Mouse (Mus musculus) neural tube, embryonic 15.5 days (tissue): Measurements from ENCODE around the gene Cuedc2. TPM values are rescaled to one million over a fixed set of nuclear protein-coding genes. Genes with fewer than 3 reads are reported as not detected.

ENCODE experiments used
- ATAC-seq: fragments of 200-750 bp; cut with Nextera tagmentation; 2 replicates; pipeline ENCODE4 v1.8.0; 2017; ENCODE audit warnings: mild to moderate bottlenecking, moderate TSS enrichment, moderate library complexity; ENCODE audit not compliant: low FRiP score
- H3K27ac ChIP-seq: fragments of 300-500 bp; sonication (generic); replicated peaks from 2 replicates; pipeline ENCODE4 v1.5.1; 2015; ENCODE audit warnings: mild to moderate bottlenecking, inconsistent platforms
- H3K27me3 ChIP-seq: fragments of 300-500 bp; sonication (generic); replicated peaks from 2 replicates; pipeline ENCODE4 v1.6.1; 2015; ENCODE audit warnings: inconsistent platforms
- H3K36me3 ChIP-seq: fragments of 300-500 bp; sonication (generic); 2 replicates; pipeline ENCODE4 v1.6.1; 2015; ENCODE audit warnings: inconsistent platforms
- H3K4me1 ChIP-seq: fragments of 300-500 bp; sonication (generic); 2 replicates; pipeline ENCODE4 v1.6.1; 2015; ENCODE audit warnings: inconsistent platforms
- H3K4me2 ChIP-seq: fragments of 300-500 bp; sonication (generic); 2 replicates; pipeline ENCODE4 v1.6.1; 2015; ENCODE audit warnings: inconsistent platforms, mild to moderate bottlenecking, moderate library complexity
- H3K4me3 ChIP-seq: fragments of 300-500 bp; sonication (generic); replicated peaks from 2 replicates; pipeline ENCODE4 v1.5.1; 2015; ENCODE audit warnings: mild to moderate bottlenecking, inconsistent platforms
- H3K9ac ChIP-seq: fragments of 300-500 bp; sonication (generic); replicated peaks from 2 replicates; pipeline ENCODE4 v1.6.1; 2015; ENCODE audit warnings: mild to moderate bottlenecking, inconsistent platforms
- H3K9me3 ChIP-seq: fragments of 300-500 bp; sonication (generic); replicated peaks from 2 replicates; pipeline ENCODE4 v1.6.1; 2016; ENCODE audit warnings: inconsistent platforms
- WGBS: fragments of 180-500 bp; shearing (Covaris S2); methylation state at CpG from one replicate; pipeline ENCODE4 v1.1.7; 2015; ENCODE audit warnings: mixed read lengths; 5-methylcytosine and 5-hydroxymethylcytosine counted together
- polyA plus RNA-seq: library from polyadenylated mRNA; unstranded; fragments of >200 nt; fragmentation: Nextera tagmentation; extraction: Ambion mirVana; gene quantifications from 2 replicates; pipeline ENCODE4 v1.2.1, GENCODE M21; 2015

Cuedc2 gene
- 322 and 350 TPM in 2 replicates for polyA plus RNA-seq

DNA sequence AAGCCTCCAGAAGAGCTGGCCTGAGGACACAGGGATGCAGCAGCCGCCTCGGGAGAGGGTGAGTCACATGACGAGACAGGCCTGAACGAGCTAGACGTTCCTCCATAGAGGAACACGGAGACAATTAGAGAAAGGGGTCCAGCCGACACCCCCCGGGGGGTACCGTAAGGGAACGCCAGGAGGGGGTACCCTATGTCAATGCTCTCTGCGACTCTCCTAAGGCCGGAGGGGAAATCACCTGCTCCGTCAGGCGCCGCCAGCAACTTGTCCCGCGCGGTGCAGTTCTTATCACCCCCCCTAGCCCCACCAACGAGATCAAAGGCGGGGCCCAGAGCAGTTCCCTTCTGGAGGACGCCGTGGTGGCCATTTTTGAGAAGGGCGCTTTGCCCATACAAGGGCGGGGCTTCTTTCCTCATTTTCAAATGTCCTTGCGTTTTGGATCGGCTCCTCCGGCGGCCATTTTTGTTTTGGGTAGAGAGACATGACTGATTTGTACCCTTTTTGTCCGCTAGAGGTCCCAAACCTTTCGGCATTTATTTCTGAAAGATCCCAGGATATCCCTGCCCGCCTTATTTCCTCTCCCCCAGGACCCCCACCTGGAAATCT lies at the start of gene Cuedc2:
Gene Cuedc2, minus strand, starts transcription at position 372 of the 606 bp plus-strand sequence.
- peak within 1 kb of the TSS; percentile 68 for H3K4me3 ChIP-seq
- H3K9me3 ChIP-seq, result no peaks in the 10 kb centered on the region
- no peaks in the 10 kb centered on the region for H3K36me3 ChIP-seq
- peaks cover 31% of the 10 kb centered on the region for H3K4me1 ChIP-seq
- peak within 1 kb of the TSS; percentile 83 for H3K27ac ChIP-seq
- H3K27me3 ChIP-seq, result 0 out of 2 replicates have a peak, but pooled peaks cover under 1% of the 10 kb centered on the region
- under 1% methylated on average over 31 of the region's 31 CpGs for WGBS
- peak within 1 kb of the TSS; percentile 67 for H3K9ac ChIP-seq
- H3K4me2 ChIP-seq, result peak within 1 kb of the TSS; percentile 86
- peak; percentile 91 for ATAC-seq

DNA sequence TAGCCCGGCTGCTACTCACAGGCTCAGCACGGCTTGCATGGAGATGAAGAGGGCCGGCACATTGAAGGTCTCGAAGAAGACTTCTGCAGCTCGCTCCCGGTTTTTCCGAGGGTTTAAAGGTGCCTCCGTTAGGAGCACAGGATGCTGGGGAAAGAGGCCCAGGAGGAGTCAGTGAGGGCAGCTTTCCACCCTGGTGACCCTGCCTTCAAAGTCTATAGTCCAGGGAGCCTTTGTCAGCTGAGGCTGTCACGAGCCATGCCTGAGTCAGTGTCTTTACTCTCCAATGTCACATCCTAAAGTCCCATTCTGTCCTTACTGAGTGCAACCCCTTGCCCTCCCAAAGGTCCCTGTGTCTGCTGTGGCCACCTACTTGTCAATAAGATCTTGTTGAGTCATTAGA lies 43.8 kb upstream of the Cuedc2 start:
- H3K4me2 ChIP-seq, result no peak overlapping the region
- H3K36me3 ChIP-seq, result peaks cover 87% of the 10 kb centered on the region
- WGBS, result 89% methylated on average over 9 of the region's 9 CpGs
- no peaks in the 10 kb centered on the region for H3K4me1 ChIP-seq
- no peak overlapping the region for H3K27ac ChIP-seq
- no peak overlapping the region for H3K9ac ChIP-seq
- no peaks in the 10 kb centered on the region for H3K27me3 ChIP-seq
- H3K9me3 ChIP-seq, result no peaks in the 10 kb centered on the region
- H3K4me3 ChIP-seq, result no peak overlapping the region
- no peak for ATAC-seq

DNA sequence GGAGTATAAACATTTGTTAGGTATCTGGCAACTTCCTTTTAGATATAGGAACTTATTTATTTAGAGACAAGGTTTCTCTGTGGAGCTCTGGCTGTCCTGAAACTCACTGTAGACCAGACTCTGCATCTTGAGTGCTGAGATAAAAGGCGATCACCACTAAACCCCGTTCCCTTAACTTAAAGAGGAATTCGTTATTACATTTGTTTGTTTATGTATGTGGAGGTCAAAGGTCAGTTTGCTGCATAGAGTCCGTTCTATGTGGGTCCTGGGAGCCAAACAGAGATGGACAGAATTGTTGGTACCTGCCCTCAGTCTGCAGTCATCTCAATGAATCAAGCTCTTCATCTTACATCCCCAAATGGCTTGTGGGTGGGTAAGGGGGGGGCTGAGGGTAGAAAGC lies 37.4 kb upstream of the Cuedc2 start:
- peaks cover 8% of the 10 kb centered on the region for H3K4me1 ChIP-seq
- H3K27ac ChIP-seq, result no peak overlapping the region
- H3K9me3 ChIP-seq, result no peaks in the 10 kb centered on the region
- peaks cover 50% of the 10 kb centered on the region for H3K36me3 ChIP-seq
- H3K27me3 ChIP-seq, result no peaks in the 10 kb centered on the region
- 64% methylated on average over 4 of the region's 4 CpGs for WGBS
- no peak for ATAC-seq
- H3K4me2 ChIP-seq, result no peak overlapping the region
- H3K9ac ChIP-seq, result no peak overlapping the region
- H3K4me3 ChIP-seq, result no peak overlapping the region

DNA sequence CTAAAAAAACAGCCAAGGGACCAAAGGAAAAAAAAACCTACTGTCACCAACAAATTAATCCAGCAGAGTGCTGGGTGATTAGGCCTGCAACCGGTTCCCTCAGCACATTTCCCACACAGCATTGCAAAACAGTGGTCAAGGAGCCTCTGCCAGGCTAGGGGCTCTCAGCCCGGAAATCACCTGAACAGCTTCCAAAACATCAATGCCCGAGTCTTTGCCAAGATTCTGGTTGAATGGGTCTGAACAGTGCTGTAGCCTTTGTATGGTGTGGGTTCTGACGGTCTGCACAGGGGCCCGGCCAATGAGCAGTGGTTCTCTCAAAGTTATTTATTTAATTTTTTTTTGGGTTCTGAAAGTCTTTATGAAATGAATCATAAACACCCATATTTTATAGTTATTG lies 37.0 kb upstream of the Cuedc2 start:
- Histone ChIP-seq H3K4me3 (no peak overlapping the region), H3K4me2 (no peak overlapping the region), H3K4me1 (peaks cover 8% of the 10 kb centered on the region), H3K9ac (no peak overlapping the region), H3K9me3 (no peaks in the 10 kb centered on the region), H3K27ac (peak overlapping the region; percentile 25; the same call in 1 of the 2 replicates), H3K27me3 (no peaks in the 10 kb centered on the region), H3K36me3 (peaks cover 46% of the 10 kb centered on the region)
- no peak for ATAC-seq
- 54% methylated on average over 5 of the region's 5 CpGs for WGBS

DNA sequence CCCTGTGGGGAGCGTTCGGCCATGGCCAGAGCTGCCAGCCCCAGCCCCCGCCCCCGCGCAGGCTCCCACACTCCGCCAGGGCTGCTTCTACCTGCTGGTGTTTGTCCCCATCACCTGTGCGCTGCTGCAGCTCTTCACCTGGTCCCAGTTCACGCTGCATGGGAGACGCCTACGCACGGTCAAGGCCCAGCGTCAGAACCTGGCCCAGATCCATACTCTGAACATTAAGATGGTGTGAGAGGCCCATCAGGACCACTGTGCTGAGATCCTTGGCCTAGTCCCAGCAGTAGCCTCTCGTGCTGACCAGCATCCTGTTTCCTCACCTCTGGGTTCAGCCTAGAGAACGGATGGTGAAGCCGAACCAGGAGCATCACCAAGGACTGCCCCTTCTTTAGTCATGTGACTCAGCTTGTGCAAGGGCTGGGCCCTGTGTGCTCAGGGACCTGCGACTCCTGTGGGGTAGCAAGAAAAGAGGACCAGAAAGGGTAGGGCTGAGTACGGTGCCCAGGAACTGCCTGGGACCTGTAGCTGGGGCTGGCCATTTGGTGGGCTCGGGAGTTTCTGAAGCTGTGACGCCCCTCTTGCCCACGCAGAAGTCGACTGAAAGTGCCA lies 36.1 kb upstream of the Cuedc2 start:
- 55% methylated on average over 21 of the region's 21 CpGs for WGBS
- no peak for ATAC-seq
- Histone ChIP-seq H3K36me3 (peaks cover 37% of the 10 kb centered on the region), H3K27me3 (no peaks in the 10 kb centered on the region), H3K9me3 (no peaks in the 10 kb centered on the region), H3K9ac (no peak overlapping the region), H3K4me1 (peaks cover 8% of the 10 kb centered on the region), H3K4me2 (no peak overlapping the region), H3K27ac (peak overlapping the region; percentile 37; the same call in 1 of the 2 replicates), H3K4me3 (no peak overlapping the region)

DNA sequence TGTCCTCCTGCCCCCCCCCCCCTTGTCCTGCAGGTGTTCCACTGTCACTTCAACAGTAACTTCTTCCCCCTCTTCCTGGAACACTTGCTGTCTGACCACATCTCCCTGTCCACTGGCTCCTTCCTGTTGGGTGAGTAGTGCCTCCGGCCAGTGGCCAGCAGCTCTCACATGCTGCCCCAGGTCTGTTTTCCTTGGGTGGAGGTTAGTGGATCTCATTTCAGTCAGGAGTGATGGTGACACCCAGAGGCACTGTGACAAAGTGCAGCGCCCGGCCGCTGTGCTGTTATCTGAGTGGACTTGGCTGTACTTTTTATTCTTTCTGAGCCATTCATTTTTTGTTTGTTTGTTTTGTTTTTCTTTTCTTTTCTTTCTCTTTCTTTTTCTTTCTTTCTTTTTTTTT lies 30.7 kb upstream of the Cuedc2 start:
- Histone ChIP-seq H3K4me1 (no peaks in the 10 kb centered on the region), H3K4me3 (no peak overlapping the region), H3K9me3 (no peaks in the 10 kb centered on the region), H3K4me2 (no peak overlapping the region), H3K27me3 (no peaks in the 10 kb centered on the region), H3K9ac (no peak overlapping the region), H3K36me3 (0 out of 2 replicates have a peak, but pooled peaks cover 4% of the 10 kb centered on the region), H3K27ac (no peak overlapping the region)
- 0 out of 2 replicates have a peak, but pooled peaks have one; percentile 46 for ATAC-seq
- 34% methylated on average over 4 of the region's 4 CpGs for WGBS

DNA sequence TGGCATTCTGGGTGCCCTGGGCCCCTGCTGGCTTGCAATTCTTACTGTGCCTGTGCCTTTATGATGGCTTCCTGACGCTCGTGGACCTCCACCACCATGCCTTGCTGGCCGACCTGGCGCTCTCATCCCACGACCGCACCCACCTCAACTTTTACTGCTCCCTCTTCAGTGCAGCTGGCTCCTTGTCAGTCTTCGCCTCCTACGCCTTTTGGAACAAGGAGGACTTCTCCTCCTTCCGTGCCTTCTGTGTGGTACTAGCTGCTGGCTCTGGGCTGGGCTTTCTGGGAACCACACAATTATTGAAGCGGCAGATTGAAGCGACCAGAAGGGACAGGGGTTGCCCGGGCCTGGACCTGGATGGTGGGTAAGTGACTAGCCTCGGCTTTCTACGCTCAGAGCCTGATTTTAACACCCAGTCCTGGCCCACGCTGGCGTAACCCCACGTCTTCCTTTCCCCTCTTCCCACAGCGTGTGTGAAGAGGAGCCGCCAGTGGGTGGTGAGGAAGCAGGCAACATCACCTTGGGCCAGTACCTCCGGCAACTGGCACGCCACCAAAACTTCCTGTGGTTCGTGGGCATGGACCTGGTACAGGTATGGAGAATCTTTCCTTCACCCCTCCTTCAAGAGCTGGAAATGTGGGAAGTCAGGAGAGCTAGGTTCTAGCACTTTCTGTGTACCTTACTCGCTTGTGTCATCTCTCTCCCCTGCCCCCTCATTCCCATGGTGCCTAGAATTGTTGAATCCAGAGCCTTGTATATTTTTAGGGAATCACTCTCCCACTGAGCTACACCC lies 29.5 kb upstream of the Cuedc2 start:
- Histone ChIP-seq H3K4me1 (no peaks in the 10 kb centered on the region), H3K9ac (no peak overlapping the region), H3K4me3 (no peak overlapping the region), H3K27ac (no peak overlapping the region), H3K36me3 (0 out of 2 replicates have a peak, but pooled peaks cover 4% of the 10 kb centered on the region), H3K27me3 (no peaks in the 10 kb centered on the region), H3K4me2 (no peak overlapping the region), H3K9me3 (no peaks in the 10 kb centered on the region)
- WGBS, result 87% methylated on average over 23 of the region's 23 CpGs
- no peak for ATAC-seq

DNA sequence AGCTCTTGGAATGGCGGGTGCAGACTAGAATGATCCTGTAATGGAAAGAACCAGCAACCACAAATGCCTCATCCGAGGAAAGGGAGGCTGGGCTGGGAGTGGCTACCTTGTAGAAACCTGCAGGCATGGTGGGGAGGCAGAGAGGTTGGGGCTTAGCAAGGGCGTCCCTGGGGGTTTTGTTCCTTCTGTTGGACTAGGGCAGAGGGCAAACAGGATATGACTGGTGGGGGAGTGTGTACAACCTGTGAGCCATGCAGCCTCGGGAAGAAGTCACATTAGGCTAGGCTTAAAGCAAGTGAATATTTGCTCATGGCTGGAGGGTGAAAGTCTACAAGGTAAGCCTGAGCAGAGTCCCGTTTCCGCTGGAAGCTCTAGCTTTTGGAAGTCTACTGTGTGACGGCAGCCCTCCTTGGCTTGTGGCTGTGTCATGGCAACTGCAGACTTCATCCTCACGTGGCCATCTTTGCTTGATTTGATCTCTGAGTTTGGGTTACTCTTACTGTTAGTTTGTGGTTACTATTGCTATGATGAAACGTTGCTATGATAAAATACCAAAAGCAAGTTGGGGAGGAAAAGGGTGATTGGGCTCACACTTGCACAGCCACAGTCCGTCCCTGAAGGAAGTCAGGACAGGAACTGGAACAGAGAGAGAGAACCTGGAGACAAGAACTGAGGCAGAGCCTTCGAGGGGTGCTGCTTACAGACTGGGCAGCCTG lies 24.9 kb upstream of the Cuedc2 start:
- no peak for ATAC-seq
- Histone ChIP-seq H3K9me3 (no peaks in the 10 kb centered on the region), H3K4me1 (peaks cover under 1% of the 10 kb centered on the region; the same call in 1 of the 2 replicates), H3K27ac (no peak overlapping the region), H3K27me3 (0 out of 2 replicates have a peak, but pooled peaks cover 1% of the 10 kb centered on the region), H3K36me3 (no peaks in the 10 kb centered on the region), H3K9ac (no peak overlapping the region), H3K4me2 (no peak overlapping the region), H3K4me3 (no peak overlapping the region)
- 89% methylated on average over 11 of the region's 11 CpGs for WGBS

DNA sequence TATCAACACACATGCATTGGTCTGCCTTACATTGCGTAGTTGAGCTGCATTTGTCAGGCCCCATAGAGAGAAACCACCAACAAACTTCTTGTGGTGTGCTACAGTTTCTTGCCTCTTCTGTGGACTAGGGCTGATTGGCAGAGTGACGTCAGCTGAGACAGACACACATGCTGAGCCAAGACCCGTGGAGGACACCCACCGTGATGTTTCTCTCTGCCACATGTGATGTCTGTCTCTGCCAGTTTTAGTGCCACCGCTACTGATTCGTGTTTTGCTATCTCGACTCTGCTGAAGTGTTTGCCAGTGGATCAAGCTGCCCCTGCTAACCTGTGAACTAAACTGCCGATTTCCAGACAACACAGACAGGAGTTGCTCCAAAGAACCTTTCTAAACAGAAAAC lies 23.6 kb upstream of the Cuedc2 start:
- ATAC-seq, result no peak
- no peaks in the 10 kb centered on the region for H3K9me3 ChIP-seq
- H3K4me1 ChIP-seq, result peaks cover 14% of the 10 kb centered on the region
- H3K4me3 ChIP-seq, result no peak overlapping the region
- no peak overlapping the region for H3K9ac ChIP-seq
- H3K27me3 ChIP-seq, result peaks cover 7% of the 10 kb centered on the region; the same call in 1 of the 2 replicates
- no peaks in the 10 kb centered on the region for H3K36me3 ChIP-seq
- H3K4me2 ChIP-seq, result no peak overlapping the region
- H3K27ac ChIP-seq, result no peak overlapping the region
- 88% methylated on average over 8 of the region's 8 CpGs for WGBS

DNA sequence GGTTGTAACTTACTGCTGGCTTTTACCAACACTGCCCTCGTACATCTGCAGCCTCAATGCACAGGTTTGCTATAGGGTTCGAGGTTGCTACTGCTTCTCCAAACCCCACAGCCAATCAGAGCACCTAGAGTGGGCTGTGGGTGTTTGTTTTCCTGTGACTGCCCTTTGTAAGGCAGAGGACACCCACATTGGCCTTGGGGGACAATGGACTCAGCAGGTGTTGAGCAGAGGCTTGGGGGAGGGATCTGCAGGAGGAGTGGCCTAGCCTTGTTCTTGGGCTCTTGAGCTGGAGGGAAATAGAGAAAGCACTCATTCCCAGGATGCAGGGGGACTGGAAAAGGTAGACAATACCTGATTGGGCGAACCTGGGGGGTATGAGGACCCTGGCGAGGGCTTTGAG lies 19.9 kb upstream of the Cuedc2 start:
- H3K4me2 ChIP-seq, result peak overlapping the region; percentile 80; the same call in 1 of the 2 replicates
- peaks cover 23% of the 10 kb centered on the region for H3K4me1 ChIP-seq
- WGBS, result 64% methylated on average over 4 of the region's 4 CpGs
- no peak overlapping the region for H3K27ac ChIP-seq
- no peaks in the 10 kb centered on the region for H3K9me3 ChIP-seq
- no peak overlapping the region for H3K4me3 ChIP-seq
- H3K27me3 ChIP-seq, result peaks cover 10% of the 10 kb centered on the region; the same call in 1 of the 2 replicates
- ATAC-seq, result no peak
- 0 out of 2 replicates have a peak overlapping the region, but pooled peaks have one; percentile 7 for H3K9ac ChIP-seq
- H3K36me3 ChIP-seq, result no peaks in the 10 kb centered on the region
